Comparison of ENCODE assay signal across 12 mouse cellular contexts in the genomic region with DNA sequence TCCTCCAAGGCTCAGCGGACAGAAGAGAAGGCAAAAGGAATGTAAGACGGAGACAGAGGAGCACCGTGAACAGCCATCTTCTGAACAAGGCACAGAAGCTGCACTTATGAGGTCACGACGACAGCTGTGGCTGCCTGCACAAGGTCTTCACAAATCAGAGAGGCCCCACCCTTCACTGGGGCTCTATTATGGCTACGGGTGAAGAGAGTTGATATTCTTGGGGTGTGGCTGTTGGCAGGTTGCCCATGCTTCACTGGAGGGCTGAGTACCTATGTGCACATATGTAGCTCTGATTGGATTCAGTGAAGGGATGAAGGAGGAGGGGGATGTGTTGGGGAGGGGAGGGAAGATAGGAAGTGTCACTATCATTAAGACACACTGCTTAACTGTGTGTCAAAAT. TPM values are rescaled to one million over a fixed set of nuclear protein-coding genes. Genes with fewer than 3 reads are reported as not detected.
DNase-seq lines count a peak whose midpoint lies in the region; TF ChIP-seq lines count a peak whose summit lies in the region.
"Had no signal": no experiment of that assay in that cellular context is flagged by ENCODE, and none has a peak within 500 bp of the region (broad histone marks: within the 10 kb centered on the region; RNA-seq: fewer than 3 reads in every experiment).

No protein-coding gene starts in this region.

- no peaks in the 10 kb centered on the region for H3K27me3 ChIP-seq in myocyte (ENCODE audit: control insufficient read depth, insufficient read depth, insufficient read length)

- H3K4me1 ChIP-seq in bone marrow macrophage, adult 2 months (ENCODE audit: control insufficient read depth, insufficient read depth, low read length) = peaks cover 21% of the 10 kb centered on the region

- H3K79me2 ChIP-seq in myocyte (ENCODE audit: control insufficient read depth, insufficient read depth) = no peaks in the 10 kb centered on the region

- TF ChIP-seq CTCF in layer of hippocampus, adult 2 months (conservative IDR thresholded peaks at IDR 0.05) = no peak
- no peak for TF ChIP-seq CTCF in bone marrow macrophage, adult 2 months (IDR thresholded peaks at IDR 0.05; ENCODE audit: low read depth, low read length)

- no peak for DNase-seq in layer of hippocampus, adult 2 months (ENCODE audit: low spot score in 2 of 2)
- no peak for DNase-seq in layer of hippocampus, postnatal 10 days (ENCODE audit: low spot score in 2 of 2)
- peak; percentile 66 for DNase-seq in liver
- no peak for DNase-seq in adrenal gland, postnatal 4 days (ENCODE audit: low spot score in 2 of 2)
- DNase-seq in urinary bladder, adult 18-20 months (ENCODE audit: low spot score in 2 of 2) = no peak
- DNase-seq: cerebellum, postnatal 25 days; kidney, adult 8-10 months; thymus, postnatal 36 days had no signal

- H3K27ac ChIP-seq in layer of hippocampus, adult 2 months = 0 out of 2 replicates have a peak overlapping the region, but pooled peaks have one; percentile 10
- peak overlapping the region; percentile 58 for H3K27ac ChIP-seq in bone marrow macrophage, adult 2 months (ENCODE audit: insufficient read depth, low read depth, low read length)

- H3K4me3 ChIP-seq in layer of hippocampus, adult 2 months = no peak overlapping the region
- H3K4me3 ChIP-seq in bone marrow macrophage, adult 2 months (ENCODE audit: insufficient read depth, low read length) = peak overlapping the region; percentile 12
- H3K4me3 ChIP-seq in myocyte = no peak overlapping the region

- no peaks in the 10 kb centered on the region for H3K36me3 ChIP-seq in myocyte (ENCODE audit: control insufficient read depth, insufficient read depth)

- H3ac ChIP-seq in myocyte (ENCODE audit: control insufficient read depth, insufficient read length) = no peak overlapping the region

- TF ChIP-seq POLR2A in bone marrow macrophage, adult 2 months (IDR thresholded peaks at IDR 0.05; ENCODE audit: borderline replicate concordance, low read depth, low read length) = no peak
- TF ChIP-seq POLR2A in myocyte (IDR thresholded peaks at IDR 0.05; ENCODE audit: insufficient read length, low read depth) = no peak

- H3K4me2 ChIP-seq in myocyte (ENCODE audit: low read depth) = peak overlapping the region; percentile 75

TF ChIP-seq in myocyte, 11 proteins besides CTCF, POLR2A, EP300 and RAD21:
- TF ChIP-seq MYOD1 (IDR thresholded peaks at IDR 0.05; ENCODE audit: control insufficient read depth in 1 of 3, insufficient read length in 2 of 3, low read depth in 2 of 3) (peak in 2 of 3 experiments; percentile 57 to 65), E2F4 (IDR thresholded peaks at IDR 0.05; ENCODE audit: insufficient read depth) (no peak), CEBPB (IDR thresholded peaks at IDR 0.05; ENCODE audit: insufficient read depth, poor library complexity, severe bottlenecking) (no peak), MYOG (IDR thresholded peaks at IDR 0.05; ENCODE audit: control insufficient read depth in 1 of 3, insufficient read depth in 1 of 3, insufficient read length in 2 of 3, low read depth in 2 of 3) (peak in 2 of 3 experiments; percentile 49 to 80)

RNA-seq across cellular contexts. Expression of gene Gcgr, which starts 11.9 kb away (rescaled TPM):
- total RNA-seq in layer of hippocampus, adult 2 months (2021) = not detected
- total RNA-seq in layer of hippocampus, postnatal 10 days (2021) = under 1 TPM in 1 of 2 experiments, not detected in 1; 0.18 TPM
- not detected in 2 replicates for polyA plus RNA-seq in bone marrow macrophage, adult 2 months (2012; ENCODE audit: insufficient read depth, insufficient read length, missing spikeins)
- polyA plus RNA-seq in myocyte (2012; fragmentation: generic; extraction: Trizol) = 0.05 TPM
- 1 to 10 TPM; 2.5 to 9.8 TPM for total RNA-seq in adrenal gland, postnatal 4 days (2021)

RNA-seq across cellular contexts. Expression of gene Slc25a10, which starts 26.9 kb away (rescaled TPM):
- 10 to 100 TPM; 19.8 to 22.3 TPM for total RNA-seq in layer of hippocampus, adult 2 months (2021)
- total RNA-seq in layer of hippocampus, postnatal 10 days (2021) = 10 to 100 TPM; 24.5 to 25.8 TPM
- polyA plus RNA-seq in bone marrow macrophage, adult 2 months (2012; ENCODE audit: insufficient read depth, insufficient read length, missing spikeins) = 62.9 and 65.6 TPM in 2 replicates
- 43.8 TPM for polyA plus RNA-seq in myocyte (2012; fragmentation: generic; extraction: Trizol)
- total RNA-seq in adrenal gland, postnatal 4 days (2021) = 100 to 1,000 TPM; 102 to 103 TPM

RNA-seq across cellular contexts. Expression of gene Mcrip1, which starts 31.0 kb away (rescaled TPM):
- 10 to 100 TPM; 65.2 to 67.6 TPM for total RNA-seq in layer of hippocampus, adult 2 months (2021)
- total RNA-seq in layer of hippocampus, postnatal 10 days (2021) = 100 to 1,000 TPM in 1 of 2 experiments, 10 to 100 TPM in 1; 95.4 to 107 TPM
- polyA plus RNA-seq in bone marrow macrophage, adult 2 months (2012; ENCODE audit: insufficient read depth, insufficient read length, missing spikeins) = 63.5 and 64.0 TPM in 2 replicates
- 237 TPM for polyA plus RNA-seq in myocyte (2012; fragmentation: generic; extraction: Trizol)
- 10 to 100 TPM; 80.6 to 84.2 TPM for total RNA-seq in adrenal gland, postnatal 4 days (2021)

RNA-seq across cellular contexts. Expression of gene Ppp1r27, which starts 32.4 kb away (rescaled TPM):
- total RNA-seq in layer of hippocampus, adult 2 months (2021) = not detected
- not detected for total RNA-seq in layer of hippocampus, postnatal 10 days (2021)
- not detected in 2 replicates for polyA plus RNA-seq in bone marrow macrophage, adult 2 months (2012; ENCODE audit: insufficient read depth, insufficient read length, missing spikeins)
- polyA plus RNA-seq in myocyte (2012; fragmentation: generic; extraction: Trizol) = 1.0 TPM
- 1 to 10 TPM; 1.3 to 5.6 TPM for total RNA-seq in adrenal gland, postnatal 4 days (2021)
- polyA plus RNA-seq: brain, embryonic 14.5 days; spleen, adult 2 months had no signal

RNA-seq across cellular contexts. Expression of gene Mrpl12, which starts 34.1 kb away (rescaled TPM):
- 10 to 100 TPM; 63.2 to 68.1 TPM for total RNA-seq in layer of hippocampus, adult 2 months (2021)
- total RNA-seq in layer of hippocampus, postnatal 10 days (2021) = 10 to 100 TPM; 76.4 to 82.3 TPM
- 43.3 and 46.7 TPM in 2 replicates for polyA plus RNA-seq in bone marrow macrophage, adult 2 months (2012; ENCODE audit: insufficient read depth, insufficient read length, missing spikeins)
- 218 TPM for polyA plus RNA-seq in myocyte (2012; fragmentation: generic; extraction: Trizol)
- total RNA-seq in adrenal gland, postnatal 4 days (2021) = 100 to 1,000 TPM; 105 to 107 TPM
